Mouse (Mus musculus) kidney, postnatal 0 days (tissue): ENCODE measurements at regions not wholly inside any gene's neighbourhood (a gene's known extent, or its start where the extent isn't known, plus 50 kb on each side); places are given as distances from the start of the nearest gene placed in this dataset.
"Not testable (repeated sequence)": the region's sequence is repeated elsewhere in the genome, so short reads cannot be mapped to it uniquely, and the experiment has no call there.

Experiments
- ATAC-seq: fragments of 200-750 bp; cut with Nextera tagmentation; replicated peaks from 2 replicates; pipeline ENCODE4 v1.8.0; 2017; ENCODE audit warnings: low read depth, moderate number of reproducible peaks, moderate TSS enrichment, moderate library complexity; ENCODE audit not compliant: low FRiP score
- DNase-seq: peaks from one replicate; pipeline ENCODE4 v3.0.0-alpha.2; 2016; ENCODE audit warnings: low spot score
- H3K27ac ChIP-seq: fragments of 300-500 bp; sonication (generic); 2 replicates; pipeline ENCODE4 v1.5.1; 2014; ENCODE audit warnings: mild to moderate bottlenecking
- H3K27me3 ChIP-seq: fragments of 300-500 bp; sonication (generic); 2 replicates; pipeline ENCODE4 v1.6.1; 2014; ENCODE audit warnings: low read length, mixed read lengths; ENCODE audit not compliant: insufficient read depth
- H3K36me3 ChIP-seq: fragments of 300-500 bp; sonication (generic); 2 replicates; pipeline ENCODE4 v1.6.1; 2014; ENCODE audit warnings: low read length, mixed read lengths; ENCODE audit not compliant: insufficient read depth
- H3K4me1 ChIP-seq: fragments of 300-500 bp; sonication (generic); replicated peaks from 2 replicates; pipeline ENCODE4 v1.6.1; 2014; ENCODE audit warnings: antibody characterized with exemption, low read length, mixed read lengths; ENCODE audit not compliant: insufficient read depth
- H3K4me2 ChIP-seq: fragments of 300-500 bp; sonication (generic); 2 replicates; pipeline ENCODE4 v1.6.1; 2014; ENCODE audit warnings: mild to moderate bottlenecking, low read length, moderate library complexity, mixed read lengths
- H3K4me3 ChIP-seq: fragments of 300-500 bp; sonication (generic); replicated peaks from 2 replicates; pipeline ENCODE4 v1.5.1; 2014; ENCODE audit warnings: low read depth, low read length
- H3K9ac ChIP-seq: fragments of 300-500 bp; sonication (generic); 2 replicates; pipeline ENCODE4 v1.6.1; 2014; ENCODE audit warnings: low read depth, low read length
- H3K9me3 ChIP-seq: fragments of 300-500 bp; sonication (generic); replicated peaks from 2 replicates; pipeline ENCODE4 v1.6.1; 2016; ENCODE audit warnings: low read length, inconsistent platforms, mixed read lengths
- CTCF ChIP-seq: IDR thresholded peaks from 2 replicates; pipeline ENCODE4 v1.5.1; 2016; ENCODE audit warnings: antibody characterized with exemption, low read depth, mild to moderate bottlenecking, moderate library complexity
- WGBS: fragments of 180-500 bp; shearing (Covaris S2); extraction: QIAGEN DNeasy Blood & Tissue Kit; methylation state at CpG from one replicate; pipeline ENCODE4 v1.1.7; 2014; 5-methylcytosine and 5-hydroxymethylcytosine counted together

- ATAC-seq, result no peak
- H3K4me3 ChIP-seq, result no peak overlapping the region
- 97% methylated on average over 1 of the region's 1 CpGs for WGBS
These were observed 353.8 kb upstream of the Impg1 start for GRCm38 (mm10) chr9:80819070-80819469.

GRCm38 (mm10) chr9:80813921-80814320 is 348.6 kb upstream of the Impg1 start:
- not testable (repeated sequence) for H3K4me3 ChIP-seq, ATAC-seq, DNase-seq, H3K4me2 ChIP-seq, H3K36me3 ChIP-seq, H3K9me3 ChIP-seq, H3K9ac ChIP-seq, H3K27me3 ChIP-seq, H3K27ac ChIP-seq, H3K4me1 ChIP-seq
- 64% methylated on average over 6 of the region's 6 CpGs for WGBS

More at GRCm38 (mm10) chr9:80819070-80819469, 353.8 kb upstream of the Impg1 start:
- Histone ChIP-seq H3K27me3 (no peaks in the 10 kb centered on the region), H3K9ac (no peak overlapping the region), H3K4me2 (no peak overlapping the region), H3K27ac (no peak overlapping the region), H3K9me3 (no peaks in the 10 kb centered on the region), H3K4me1 (no peaks in the 10 kb centered on the region), H3K36me3 (no peaks in the 10 kb centered on the region)
- TF ChIP-seq CTCF, result no peak
- no peak for DNase-seq

DNA sequence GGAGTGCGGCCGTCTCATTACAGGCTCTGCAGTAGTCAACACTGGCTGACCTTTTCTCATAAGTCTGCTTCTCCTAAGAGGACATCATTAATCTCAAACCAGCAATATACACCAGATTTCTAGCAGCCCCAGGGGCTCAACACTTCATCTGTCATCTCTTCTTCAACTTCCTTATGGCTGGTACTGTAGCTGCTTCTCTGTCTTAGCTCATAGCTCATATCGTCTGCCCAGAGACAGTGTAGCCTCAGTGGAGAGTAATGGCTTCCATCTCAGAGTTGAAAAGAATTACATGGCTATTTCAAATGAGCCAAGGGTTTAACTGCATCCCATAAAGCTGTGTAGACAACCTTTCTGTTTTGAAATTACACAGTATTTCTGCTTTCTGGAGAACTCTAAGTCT is 326.2 kb upstream of the Impg1 start:
- WGBS, result 77% methylated on average over 3 of the region's 3 CpGs
- H3K9me3 ChIP-seq, result no peaks in the 10 kb centered on the region
- H3K27me3 ChIP-seq, result no peaks in the 10 kb centered on the region
- no peak for DNase-seq
- H3K9ac ChIP-seq, result no peak overlapping the region
- H3K4me3 ChIP-seq, result no peak overlapping the region
- no peaks in the 10 kb centered on the region for H3K36me3 ChIP-seq
- no peak overlapping the region for H3K4me2 ChIP-seq
- no peaks in the 10 kb centered on the region for H3K4me1 ChIP-seq
- TF ChIP-seq CTCF, result no peak
- no peak for ATAC-seq
- H3K27ac ChIP-seq, result no peak overlapping the region

DNA sequence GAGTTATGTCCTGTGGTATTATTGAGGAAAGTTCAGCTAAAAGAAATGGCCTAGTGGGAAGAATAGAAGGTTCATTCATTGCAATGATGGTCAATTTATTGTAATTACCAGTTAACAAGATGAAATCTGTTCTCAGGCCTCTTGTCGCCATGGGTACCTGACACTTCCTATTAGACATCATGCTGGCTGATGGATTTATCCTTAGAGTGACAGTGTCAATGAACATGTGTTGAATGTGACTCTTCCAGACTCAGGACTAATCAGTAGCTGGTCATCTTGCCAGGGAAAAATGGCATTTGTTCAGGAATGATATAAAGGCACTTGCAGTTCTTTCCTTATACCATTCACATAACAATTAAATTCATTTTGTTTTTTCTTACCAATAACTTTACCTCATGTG is 309.3 kb upstream of the Impg1 start:
- H3K36me3 ChIP-seq, result no peaks in the 10 kb centered on the region
- H3K9ac ChIP-seq, result no peak overlapping the region
- H3K4me3 ChIP-seq, result no peak overlapping the region
- no peaks in the 10 kb centered on the region for H3K27me3 ChIP-seq
- no peak overlapping the region for H3K27ac ChIP-seq
- WGBS, result 87% methylated on average over 1 of the region's 1 CpGs
- no peaks in the 10 kb centered on the region for H3K4me1 ChIP-seq
- no peak for TF ChIP-seq CTCF
- DNase-seq, result no peak
- H3K4me2 ChIP-seq, result no peak overlapping the region
- no peak for ATAC-seq
- no peaks in the 10 kb centered on the region for H3K9me3 ChIP-seq

- not testable (repeated sequence) for H3K36me3 ChIP-seq, ATAC-seq, DNase-seq, H3K9me3 ChIP-seq, H3K4me2 ChIP-seq, H3K27me3 ChIP-seq, H3K4me1 ChIP-seq, H3K27ac ChIP-seq, H3K4me3 ChIP-seq, H3K9ac ChIP-seq
- 90% methylated on average over 9 of the region's 9 CpGs for WGBS
These were observed 270.5 kb upstream of the Impg1 start for GRCm38 (mm10) chr9:80735806-80736205.

DNA sequence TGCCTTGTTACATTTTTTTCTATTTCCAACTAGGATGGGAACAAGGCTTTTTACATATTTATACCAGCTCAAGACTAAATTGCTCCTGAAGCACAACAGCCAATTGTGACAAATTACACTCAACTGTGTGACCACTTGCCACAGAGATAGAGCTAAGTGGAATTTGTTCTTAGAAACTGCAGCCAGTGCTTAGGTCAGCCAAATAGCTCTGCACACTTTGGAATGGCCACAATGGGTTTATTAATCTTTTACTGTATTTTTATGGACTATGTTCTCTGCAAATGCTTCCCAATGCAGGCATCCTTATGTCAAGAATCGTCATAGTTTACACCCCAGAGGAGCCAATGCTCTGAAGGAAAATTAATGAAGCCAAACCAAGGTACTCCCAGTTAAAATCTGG is 267.7 kb upstream of the Impg1 start:
- no peak for TF ChIP-seq CTCF
- Histone ChIP-seq H3K36me3 (no peaks in the 10 kb centered on the region), H3K4me2 (no peak overlapping the region), H3K9ac (no peak overlapping the region), H3K27me3 (no peaks in the 10 kb centered on the region), H3K4me1 (no peaks in the 10 kb centered on the region), H3K9me3 (no peaks in the 10 kb centered on the region), H3K4me3 (no peak overlapping the region), H3K27ac (no peak overlapping the region)
- ATAC-seq, result no peak
- 61% methylated on average over 1 of the region's 1 CpGs for WGBS
- DNase-seq, result no peak

DNA sequence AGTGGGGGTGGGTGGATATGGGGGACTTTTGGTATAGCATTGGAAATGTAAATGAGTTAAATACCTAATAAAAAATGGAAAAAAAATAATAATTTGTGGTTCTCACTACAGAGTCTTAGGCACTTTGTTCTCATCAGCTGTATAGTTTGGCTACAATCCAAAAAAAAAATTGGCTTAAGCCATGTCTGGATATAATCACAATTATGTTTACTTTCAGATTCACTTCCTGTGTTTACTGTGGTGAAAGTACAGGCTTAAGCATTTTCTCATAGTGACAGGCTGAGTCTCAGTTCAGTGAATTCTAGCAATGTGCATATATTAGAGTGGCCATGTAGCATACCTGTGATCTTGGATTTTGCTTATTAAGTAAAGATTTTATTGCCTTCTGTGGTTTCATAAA is 258.4 kb upstream of the Impg1 start:
- no peak overlapping the region for H3K27ac ChIP-seq
- H3K27me3 ChIP-seq, result no peaks in the 10 kb centered on the region
- H3K4me2 ChIP-seq, result no peak overlapping the region
- no peak for TF ChIP-seq CTCF
- H3K4me3 ChIP-seq, result no peak overlapping the region
- H3K9ac ChIP-seq, result no peak overlapping the region
- no peaks in the 10 kb centered on the region for H3K4me1 ChIP-seq
- no peak; the same call in 1 of the 2 replicates for ATAC-seq
- no peaks in the 10 kb centered on the region for H3K9me3 ChIP-seq
- no peaks in the 10 kb centered on the region for H3K36me3 ChIP-seq
- peak; percentile 33 for DNase-seq
